Mouse (Mus musculus): Measurements from ENCODE around the gene Gm3159. TPM values are rescaled to one million over a fixed set of nuclear protein-coding genes. Genes with fewer than 3 reads are reported as not detected.
"Not testable (repeated sequence)": the region's sequence is repeated elsewhere in the genome, so short reads cannot be mapped to it uniquely, and the experiment has no call there.

Gm3159 gene
- polyA plus RNA-seq, 1 experiment from 2014 or later: not detected

DNA sequence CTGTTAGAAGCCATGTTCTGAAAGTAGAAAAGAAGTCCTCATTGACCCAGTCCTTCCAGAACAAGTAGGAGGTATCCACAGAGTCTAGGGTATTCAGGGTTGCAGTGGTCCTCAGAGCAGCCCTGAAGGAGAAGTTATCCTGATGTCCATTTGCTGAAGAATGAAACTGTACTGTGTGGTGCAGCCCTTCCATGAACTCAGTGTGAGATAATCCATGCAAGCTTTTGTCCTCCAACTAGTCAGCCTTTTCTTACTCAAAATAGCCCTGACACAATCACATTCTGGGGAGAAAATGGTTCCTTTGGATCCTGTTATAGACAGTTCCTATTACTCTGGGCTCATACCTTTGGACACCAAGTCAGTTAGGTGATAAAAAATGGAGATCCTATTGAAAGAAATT lies 6.5 kb downstream of the Gm3159 start:
- ATAC-seq (replicated peaks; ENCODE audit: low FRiP score); H3K9ac ChIP-seq (ENCODE audit: low read length); H3K4me2 ChIP-seq (ENCODE audit: low read depth, low read length, severe bottlenecking); H3K4me3 ChIP-seq (ENCODE audit: low read depth, low read length); H3K27me3 ChIP-seq (ENCODE audit: control insufficient read depth, insufficient read depth, low read length); H3K9me3 ChIP-seq (ENCODE audit: control insufficient read depth, low read length); DNase-seq (ENCODE audit: low spot score); H3K4me1 ChIP-seq (replicated peaks; ENCODE audit: control insufficient read depth, insufficient read depth, low read length); H3K36me3 ChIP-seq (ENCODE audit: control insufficient read depth, insufficient read depth, low read length); H3K27ac ChIP-seq (ENCODE audit: low read depth, low read length): not testable (repeated sequence)

DNA sequence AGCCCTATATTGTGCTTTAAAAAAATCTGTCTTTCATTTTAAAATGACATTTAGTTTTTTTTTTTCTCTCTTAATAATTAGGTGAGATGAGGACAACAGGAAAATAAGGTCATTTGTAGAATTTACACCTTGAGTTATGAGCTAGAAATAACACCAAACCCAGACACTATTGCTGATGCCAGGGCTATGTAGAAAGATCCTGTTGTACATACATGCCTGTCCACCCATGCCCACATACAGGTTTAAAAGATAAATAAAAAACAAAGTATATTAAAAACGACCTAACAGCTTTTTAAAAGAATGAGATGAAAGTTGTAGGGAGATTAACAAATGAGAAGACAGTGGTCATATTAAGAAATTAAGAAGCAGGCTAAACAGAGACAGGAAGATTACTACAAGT lies 12.6 kb downstream of the Gm3159 start:
- 67% methylated on average over 1 of the region's 1 CpGs for WGBS
- H3K9me3 ChIP-seq (ENCODE audit: control insufficient read depth, low read length); DNase-seq (ENCODE audit: low spot score); H3K4me1 ChIP-seq (replicated peaks; ENCODE audit: control insufficient read depth, insufficient read depth, low read length); ATAC-seq (replicated peaks; ENCODE audit: low FRiP score); H3K36me3 ChIP-seq (ENCODE audit: control insufficient read depth, insufficient read depth, low read length); H3K4me2 ChIP-seq (ENCODE audit: low read depth, low read length, severe bottlenecking); H3K27me3 ChIP-seq (ENCODE audit: control insufficient read depth, insufficient read depth, low read length); H3K27ac ChIP-seq (ENCODE audit: low read depth, low read length); H3K4me3 ChIP-seq (ENCODE audit: low read depth, low read length); H3K9ac ChIP-seq (ENCODE audit: low read length): not testable (repeated sequence)

DNA sequence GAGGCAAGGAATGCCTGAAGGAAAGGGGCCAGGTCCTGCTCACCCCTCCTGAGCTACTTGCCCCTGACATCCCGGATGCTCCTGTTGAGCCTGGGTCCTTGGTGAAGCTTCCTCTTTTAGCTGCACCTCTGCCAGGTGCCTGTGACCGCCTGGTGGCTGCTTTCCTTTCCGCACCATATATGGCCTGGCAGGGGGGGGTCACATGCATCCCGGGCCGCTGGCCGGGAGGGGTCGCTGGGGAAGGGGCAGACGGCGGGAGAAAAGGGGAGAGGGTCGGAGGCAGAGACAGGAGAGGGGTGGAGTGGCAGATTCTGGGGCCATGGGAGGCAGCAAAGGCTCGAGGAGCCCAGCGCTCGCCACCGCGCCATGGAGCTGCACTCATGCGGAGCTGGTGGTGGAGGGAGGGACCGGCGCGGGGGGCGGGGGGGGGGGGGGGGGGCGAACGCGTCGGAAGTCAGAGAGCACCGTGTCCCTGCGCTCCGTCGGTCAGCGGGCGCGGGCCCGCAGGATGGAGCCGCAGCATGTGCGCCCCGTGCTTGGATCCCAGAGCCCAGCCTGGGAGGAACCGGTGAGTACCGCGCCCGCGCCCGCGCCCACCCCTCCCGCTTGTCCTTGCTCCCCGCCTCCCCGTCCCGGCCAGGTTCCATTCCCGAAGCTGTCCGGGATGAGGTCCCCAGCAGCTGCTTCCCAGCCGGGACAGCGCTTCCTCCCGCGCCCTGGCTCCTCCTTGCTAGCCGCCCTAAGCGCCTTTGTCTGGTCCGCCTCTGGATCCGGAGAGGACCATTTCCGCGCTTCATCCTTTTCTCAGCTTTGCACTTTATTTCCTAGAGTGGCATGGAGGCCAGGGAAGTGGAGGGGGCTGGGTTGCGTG lies 17.9 kb downstream of the Gm3159 start, which contains the start of gene Gm3164:
TSS of gene Gm3164 (plus strand) at position 484 of the 871 bp plus-strand sequence.
- not testable (repeated sequence) for H3K27me3 ChIP-seq (ENCODE audit: control insufficient read depth, insufficient read depth, low read length); H3K4me1 ChIP-seq (replicated peaks; ENCODE audit: control insufficient read depth, insufficient read depth, low read length); H3K27ac ChIP-seq (ENCODE audit: low read depth, low read length); H3K9me3 ChIP-seq (ENCODE audit: control insufficient read depth, low read length); H3K36me3 ChIP-seq (ENCODE audit: control insufficient read depth, insufficient read depth, low read length)
- Histone ChIP-seq H3K4me2 (ENCODE audit: low read depth, low read length, severe bottlenecking) (peak within 1 kb of the TSS; percentile 56), H3K4me3 (ENCODE audit: low read depth, low read length) (peak within 1 kb of the TSS; percentile 35), H3K9ac (ENCODE audit: low read length) (peak within 1 kb of the TSS; percentile 45)
- WGBS: under 1% methylated on average over 23 of the region's 59 CpGs
- peak; percentile 65 for DNase-seq (ENCODE audit: low spot score)
- ATAC-seq (replicated peaks; ENCODE audit: low FRiP score): 0 out of 2 replicates have a peak, but pooled peaks have one; percentile 58

DNA sequence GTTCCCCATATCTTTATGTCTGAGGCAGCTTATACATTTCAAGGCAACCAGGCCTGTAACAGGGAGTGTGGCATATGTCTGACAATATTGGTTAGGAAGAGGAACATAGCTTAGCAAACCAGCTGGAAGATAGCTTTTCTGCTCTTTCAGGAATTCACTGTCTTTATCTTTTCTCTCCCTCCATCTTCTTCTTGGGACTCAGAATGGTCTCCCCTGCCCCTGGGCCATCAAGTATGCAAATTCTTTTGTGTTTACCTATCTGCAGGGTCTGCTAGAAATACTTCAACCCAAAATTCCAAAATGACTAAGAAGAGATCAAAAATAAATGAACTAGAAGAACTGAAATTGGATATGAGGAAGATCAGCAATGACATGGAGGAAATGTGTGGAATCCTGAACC lies 33.4 kb downstream of the Gm3159 start, which contains the start of gene Gm3173:
TSS of gene Gm3173 (plus strand) at position 301 of the 400 bp plus-strand sequence.
- not testable (repeated sequence) for H3K4me2 ChIP-seq (ENCODE audit: low read depth, low read length, severe bottlenecking); DNase-seq (ENCODE audit: low spot score); H3K9ac ChIP-seq (ENCODE audit: low read length); H3K27ac ChIP-seq (ENCODE audit: low read depth, low read length); H3K9me3 ChIP-seq (ENCODE audit: control insufficient read depth, low read length); H3K4me3 ChIP-seq (ENCODE audit: low read depth, low read length); H3K4me1 ChIP-seq (replicated peaks; ENCODE audit: control insufficient read depth, insufficient read depth, low read length); H3K36me3 ChIP-seq (ENCODE audit: control insufficient read depth, insufficient read depth, low read length); H3K27me3 ChIP-seq (ENCODE audit: control insufficient read depth, insufficient read depth, low read length); ATAC-seq (replicated peaks; ENCODE audit: low FRiP score)

Other genes with a start within 250 kb of the Gm3159 start
- gene Gm3127, start 232.5 kb upstream of the Gm3159 start, polyA plus RNA-seq (2014; fragmentation: Nextera tagmentation; extraction: Ambion mirVana): not detected in 2 replicates
- 0.79 and 1.9 TPM in 2 replicates for gene Gm2974, start 214.9 kb upstream of the Gm3159 start, polyA plus RNA-seq (2014; fragmentation: Nextera tagmentation; extraction: Ambion mirVana)
- not detected in 2 replicates for gene Gm3138, start 147.9 kb upstream of the Gm3159 start, polyA plus RNA-seq (2014; fragmentation: Nextera tagmentation; extraction: Ambion mirVana)
- gene Gm3149, start 80.2 kb upstream of the Gm3159 start, polyA plus RNA-seq (2014; fragmentation: Nextera tagmentation; extraction: Ambion mirVana): not detected in 2 replicates
- 0.63 and 0.75 TPM in 2 replicates for gene 2610042L04Rik, start 62.8 kb upstream of the Gm3159 start, polyA plus RNA-seq (2014; fragmentation: Nextera tagmentation; extraction: Ambion mirVana)
- 0.41 and 1.1 TPM in 2 replicates for gene Gm3164, start 17.9 kb downstream of the Gm3159 start, polyA plus RNA-seq (2014; fragmentation: Nextera tagmentation; extraction: Ambion mirVana)
- gene Gm3173, start 33.5 kb downstream of the Gm3159 start, polyA plus RNA-seq (2014; fragmentation: Nextera tagmentation; extraction: Ambion mirVana): not detected in 2 replicates
- gene Gm3182, start 84.2 kb downstream of the Gm3159 start, polyA plus RNA-seq (2014; fragmentation: Nextera tagmentation; extraction: Ambion mirVana): not detected in 2 replicates
- gene Gm3047, start 157.9 kb downstream of the Gm3159 start, polyA plus RNA-seq (2014; fragmentation: Nextera tagmentation; extraction: Ambion mirVana): not detected in 2 replicates
- gene Gm8159, start 234.8 kb downstream of the Gm3159 start, polyA plus RNA-seq (2014; fragmentation: Nextera tagmentation; extraction: Ambion mirVana): not detected in 2 replicates